ENCODE assay signal across 22 mouse cellular contexts in genomic region chr2:7123366-7123765, GRCm38 (mm10).
A peak's percentile ranks its signal among the peaks of the same experiment; 100 is the strongest.
DNase-seq lines count a peak whose midpoint lies in the region; TF ChIP-seq lines count a peak whose summit lies in the region.
"Had no signal": no experiment of that assay in that cellular context is flagged by ENCODE, and none has a peak within 500 bp of the region (broad histone marks: within the 10 kb centered on the region; RNA-seq: fewer than 3 reads in every experiment).

No protein-coding gene starts in this region.

- TF ChIP-seq CTCF in layer of hippocampus, adult 2 months (conservative IDR thresholded peaks at IDR 0.05), result no peak
- no peak for TF ChIP-seq CTCF in cortical plate, adult 2 months (IDR thresholded peaks at IDR 0.05; ENCODE audit: extremely low read depth, insufficient read depth, low read length)

- peaks cover 3% of the 10 kb centered on the region; the same call in 1 of the 2 replicates for H3K4me1 ChIP-seq in cortical plate, adult 2 months (ENCODE audit: control insufficient read depth, insufficient read depth, low read length)
- H3K4me1 ChIP-seq: heart, embryonic 15.5 days had no signal

- no peak for TF ChIP-seq POLR2A in cortical plate, adult 2 months (IDR thresholded peaks at IDR 0.05; ENCODE audit: extremely low read depth, insufficient read depth, low read length)

- H3K27ac ChIP-seq in layer of hippocampus, adult 2 months, result peak overlapping the region; percentile 46; the same call in 1 of the 2 replicates
- peak overlapping the region; percentile 79 for H3K27ac ChIP-seq in cortical plate, adult 2 months (ENCODE audit: insufficient read depth, low read length)
- H3K27ac ChIP-seq: embryonic facial prominence, embryonic 13.5 days; forebrain, embryonic 10.5 days; forebrain, embryonic 13.5 days; heart, embryonic 15.5 days; hindbrain, embryonic 10.5 days; hindbrain, embryonic 13.5 days had no signal

- no peak overlapping the region for H3K4me3 ChIP-seq in layer of hippocampus, adult 2 months
- no peak overlapping the region for H3K4me3 ChIP-seq in cortical plate, adult 2 months (ENCODE audit: insufficient read depth, low read length)
- H3K4me3 ChIP-seq: embryonic facial prominence, embryonic 13.5 days; forebrain, embryonic 10.5 days; forebrain, embryonic 13.5 days; heart, embryonic 12.5 days; heart, embryonic 15.5 days; hindbrain, embryonic 10.5 days; hindbrain, embryonic 13.5 days had no signal

- DNase-seq in layer of hippocampus, adult 2 months (ENCODE audit: low spot score in 2 of 2), result no peak
- DNase-seq in layer of hippocampus, postnatal 14 days (ENCODE audit: low spot score in 2 of 2), result no peak
- DNase-seq in lung, postnatal 36 days, result peak; percentile 2
- DNase-seq in lung, postnatal 10 days, result no peak
- no peak for DNase-seq in cerebellum, postnatal 10 days
- DNase-seq: adrenal gland, adult 2 months; adrenal gland, postnatal 14 days; cerebellum, adult 11-12 months; cerebellum, adult 8-10 months; cerebellum, postnatal 14 days; gastrocnemius, postnatal 25 days; heart, adult 18-20 months; heart, postnatal 10 days; heart, postnatal 36 days had no signal
